Mouse (Mus musculus) skeletal muscle tissue, postnatal 0 days (tissue): ENCODE results near the gene Arcn1. TPM values are rescaled to one million over a fixed set of nuclear protein-coding genes. Genes with fewer than 3 reads are reported as not detected.

ENCODE experiments used
- polyA plus RNA-seq: library from polyadenylated mRNA; unstranded; fragments of >200 nt; fragmentation: Nextera tagmentation; extraction: Ambion mirVana; gene quantifications from 2 replicates; pipeline ENCODE4 v1.2.1, GENCODE M21; 2015

The Arcn1 gene
- polyA plus RNA-seq = 78.8 and 86.3 TPM in 2 replicates

GRCm38 (mm10) chr9:44767101-44768028 lies at the start of gene Arcn1, which contains the start of gene Ift46:
Gene Arcn1, minus strand, starts transcription at chr9:44767845.
Gene Ift46, plus strand, starts transcription at chr9:44767908.

GRCm38 (mm10) chr9:44802808-44803450 lies 35.3 kb upstream of the Arcn1 start, which contains the start of gene Ttc36:
Gene Ttc36, minus strand, starts transcription at chr9:44803072.

GRCm38 (mm10) chr9:44799102-44799957 lies 31.7 kb upstream of the Arcn1 start, which contains the start of gene Tmem25:
Gene Tmem25, minus strand, starts transcription at chr9:44799307.

GRCm38 (mm10) chr9:44734524-44735494 lies 32.8 kb downstream of the Arcn1 start, which contains the start of gene Phldb1:
Gene Phldb1, minus strand, starts transcription at chr9:44735198.

Other genes with a start within 250 kb of the Arcn1 start
- gene Cxcr5, start 206.0 kb downstream of the Arcn1 start, polyA plus RNA-seq = 0.12 and 0.13 TPM in 2 replicates
- 8.9 and 9.1 TPM in 2 replicates for gene Ddx6, start 163.0 kb downstream of the Arcn1 start, polyA plus RNA-seq
- gene Treh, start 94.6 kb downstream of the Arcn1 start, polyA plus RNA-seq = not detected in 2 replicates
- 22.9 and 26.2 TPM in 2 replicates for gene Phldb1, start 32.6 kb downstream of the Arcn1 start, polyA plus RNA-seq
- 53.7 and 58.3 TPM in 2 replicates for gene Ift46, start 63 bp upstream of the Arcn1 start, polyA plus RNA-seq
- gene Tmem25, start 31.5 kb upstream of the Arcn1 start, polyA plus RNA-seq = 4.1 and 4.5 TPM in 2 replicates
- gene Ttc36, start 35.2 kb upstream of the Arcn1 start, polyA plus RNA-seq = 0.87 and 1.4 TPM in 2 replicates
- gene Kmt2a, start 113.5 kb upstream of the Arcn1 start, polyA plus RNA-seq = 3.4 and 5.7 TPM in 2 replicates
- 1,346 and 1,682 TPM in 2 replicates for gene Atp5l, start 152.9 kb upstream of the Arcn1 start, polyA plus RNA-seq
- 13.6 and 15.2 TPM in 2 replicates for gene Ube4a, start 197.8 kb upstream of the Arcn1 start, polyA plus RNA-seq
- 0.19 TPM in 1 of 2 replicates, not detected in the other for gene Cd3g, start 212.6 kb upstream of the Arcn1 start, polyA plus RNA-seq
- not detected in 2 replicates for gene Cd3d, start 213.9 kb upstream of the Arcn1 start, polyA plus RNA-seq
- gene Cd3e, start 241.8 kb upstream of the Arcn1 start, polyA plus RNA-seq = 4.3 TPM in 2 replicates